ENCODE assay signal across 8 mouse cellular contexts in the genomic region with DNA sequence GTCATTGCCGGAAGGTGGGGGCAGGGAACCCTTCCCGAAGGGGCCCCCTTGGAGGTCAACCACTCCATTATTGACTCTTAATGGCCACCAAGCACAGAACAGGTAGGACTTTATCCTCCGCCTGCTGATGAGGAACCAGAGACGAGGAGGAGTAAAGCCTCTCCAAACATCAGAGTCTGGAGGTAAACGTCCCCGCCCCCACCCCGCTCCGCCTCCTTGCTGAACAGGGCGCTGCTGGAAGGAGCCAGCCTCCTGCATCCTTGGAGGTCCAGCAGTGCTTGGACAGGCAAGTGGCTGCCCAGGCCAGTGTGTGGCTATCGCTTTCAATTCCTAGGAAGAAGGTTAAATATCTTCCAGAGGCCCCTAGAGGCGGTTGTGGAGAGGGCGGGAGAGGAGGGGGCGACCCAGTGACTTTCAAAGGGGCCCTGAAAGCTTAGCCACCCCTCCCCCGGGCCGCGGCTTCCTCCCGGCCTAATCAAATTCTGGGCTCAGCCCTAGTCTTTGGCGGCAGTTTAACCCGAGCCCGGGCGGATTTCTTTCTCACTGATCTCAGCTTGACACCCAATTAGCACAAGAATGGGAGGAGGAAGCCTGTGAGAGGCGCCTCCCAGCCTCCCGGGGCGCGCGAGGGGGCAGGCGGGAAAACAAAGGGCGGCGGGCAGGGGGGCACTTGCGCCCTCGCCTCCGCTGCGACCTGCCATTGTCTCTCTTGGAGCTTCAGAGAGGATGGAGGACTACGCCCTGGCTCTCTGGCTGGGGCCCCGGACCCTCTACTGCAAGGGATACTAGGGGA. TPM values are rescaled to one million over a fixed set of nuclear protein-coding genes. Genes with fewer than 3 reads are reported as not detected.
DNase-seq lines count a peak whose midpoint lies in the region; ATAC-seq and TF ChIP-seq lines count a peak whose summit lies in the region.

A gene (plus strand): TSS at position 51 of the 793 bp plus-strand sequence.

- peak; percentile 63 for ATAC-seq in embryonic facial prominence, embryonic 12.5 days (ENCODE audit: insufficient number of reproducible peaks, insufficient read depth, low FRiP score, low TSS enrichment)
- ATAC-seq in limb, embryonic 14.5 days (ENCODE audit: low FRiP score, low read depth) = peak; percentile 80
- ATAC-seq in midbrain, embryonic 15.5 days (replicated peaks) = peak; percentile 79

- no peaks in the 10 kb centered on the region for H3K9me3 ChIP-seq in embryonic facial prominence, embryonic 12.5 days
- no peaks in the 10 kb centered on the region for H3K9me3 ChIP-seq in limb, embryonic 14.5 days (ENCODE audit: control insufficient read depth, low read length)
- no peaks in the 10 kb centered on the region for H3K9me3 ChIP-seq in midbrain, embryonic 15.5 days

- peak within 1 kb of the TSS; percentile 73 for H3K9ac ChIP-seq in embryonic facial prominence, embryonic 12.5 days
- H3K9ac ChIP-seq in limb, embryonic 14.5 days (ENCODE audit: low read depth, low read length, severe bottlenecking) = peak within 1 kb of the TSS; percentile 82
- H3K9ac ChIP-seq in midbrain, embryonic 15.5 days = peak within 1 kb of the TSS; percentile 61

- H3K36me3 ChIP-seq in embryonic facial prominence, embryonic 12.5 days = peaks cover 13% of the 10 kb centered on the region; the same call in 1 of the 2 replicates
- H3K36me3 ChIP-seq in limb, embryonic 14.5 days (ENCODE audit: control insufficient read depth, insufficient read depth, low read length) = peaks cover 17% of the 10 kb centered on the region
- H3K36me3 ChIP-seq in midbrain, embryonic 15.5 days (replicated peaks) = peaks cover 11% of the 10 kb centered on the region; the same call in 1 of the 2 replicates

- peak within 1 kb of the TSS; percentile 97 for H3K27ac ChIP-seq in embryonic facial prominence, embryonic 12.5 days
- peak within 1 kb of the TSS; percentile 93 for H3K27ac ChIP-seq in limb, embryonic 14.5 days (replicated peaks; ENCODE audit: low read depth, low read length)
- H3K27ac ChIP-seq in midbrain, embryonic 15.5 days = peak within 1 kb of the TSS; percentile 92

- peak within 1 kb of the TSS; percentile 41 for H3K4me3 ChIP-seq in embryonic facial prominence, embryonic 12.5 days
- H3K4me3 ChIP-seq in limb, embryonic 14.5 days (replicated peaks; ENCODE audit: low read length) = peak within 1 kb of the TSS; percentile 53
- peak within 1 kb of the TSS; percentile 40 for H3K4me3 ChIP-seq in midbrain, embryonic 15.5 days

- peak; percentile 68 for DNase-seq in 3T3-L1 (ENCODE audit: low read depth, low spot score)
- DNase-seq in adrenal gland, postnatal 25 days = peak; percentile 59
- DNase-seq in heart, adult 18-20 months = peak; percentile 68 to 70
- DNase-seq in kidney, adult 18-20 months = peak; percentile 63
- DNase-seq in limb, embryonic 14.5 days (ENCODE audit: low spot score) = peak; percentile 74
- peak; percentile 19 to 27 for DNase-seq in spleen, postnatal 14 days (ENCODE audit: low spot score in 2 of 2)

- no peaks in the 10 kb centered on the region for H3K27me3 ChIP-seq in embryonic facial prominence, embryonic 12.5 days
- H3K27me3 ChIP-seq in limb, embryonic 14.5 days (ENCODE audit: control insufficient read depth, insufficient read depth, low read length) = no peaks in the 10 kb centered on the region
- H3K27me3 ChIP-seq in midbrain, embryonic 15.5 days (replicated peaks) = no peaks in the 10 kb centered on the region

- 1% methylated on average over 35 of the region's 35 CpGs for WGBS in embryonic facial prominence, embryonic 12.5 days
- WGBS in limb, embryonic 14.5 days = 2% methylated on average over 33 of the region's 35 CpGs
- WGBS in midbrain, embryonic 15.5 days = under 1% methylated on average over 35 of the region's 35 CpGs

- H3K4me1 ChIP-seq in embryonic facial prominence, embryonic 12.5 days = peaks cover 13% of the 10 kb centered on the region; the same call in 1 of the 2 replicates
- H3K4me1 ChIP-seq in limb, embryonic 14.5 days (ENCODE audit: control insufficient read depth, insufficient read depth, low read length) = peaks cover 10% of the 10 kb centered on the region
- H3K4me1 ChIP-seq in midbrain, embryonic 15.5 days = peaks cover 22% of the 10 kb centered on the region

- peak; percentile 90; the same call in 1 of the 2 replicates for TF ChIP-seq POLR2A in limb, embryonic 14.5 days (IDR thresholded peaks at IDR 0.05; ENCODE audit: borderline replicate concordance, extremely low read depth, insufficient read depth, insufficient read length)

- peak within 1 kb of the TSS; percentile 64 for H3K4me2 ChIP-seq in embryonic facial prominence, embryonic 12.5 days (replicated peaks)
- H3K4me2 ChIP-seq in limb, embryonic 14.5 days (replicated peaks; ENCODE audit: low read depth, low read length, severe bottlenecking) = peak within 1 kb of the TSS; percentile 89
- peak within 1 kb of the TSS; percentile 67 for H3K4me2 ChIP-seq in midbrain, embryonic 15.5 days

RNA-seq across cellular contexts. Expression of the gene that starts here (rescaled TPM):
- total RNA-seq in adrenal gland, postnatal 25 days (2021) = 27.4 and 39.2 TPM in 2 replicates
- polyA plus RNA-seq in embryonic facial prominence, embryonic 12.5 days (2016; fragmentation: Nextera tagmentation; extraction: Ambion mirVana) = 21.0 and 22.6 TPM in 2 replicates
- total RNA-seq in heart, adult 18-20 months (2021) = 10 to 100 TPM; 30.3 to 39.9 TPM
- polyA plus RNA-seq in limb, embryonic 14.5 days (2012; rRNA removed) = 68.3 and 87.6 TPM in 2 replicates
- 26.3 and 28.3 TPM in 2 replicates for polyA plus RNA-seq in limb, embryonic 14.5 days (2014; fragmentation: Nextera tagmentation; extraction: Ambion mirVana)
- polyA plus RNA-seq in midbrain, embryonic 15.5 days (2015; fragmentation: Nextera tagmentation; extraction: Ambion mirVana) = 20.9 and 28.3 TPM in 2 replicates

Comparison
In these comparisons a context has a peak if more than half of its experiments do, and no peak if none do; other contexts are left out.
1. Peak in every context shown above with its lines: DNase-seq, ATAC-seq, H3K4me3 ChIP-seq and H3K27ac ChIP-seq.
2. DNase-seq: peak in every context shown above with its lines; median percentile 74 in limb, embryonic 14.5 days; 69 in heart, adult 18-20 months; 68 in 3T3-L1; 63 in kidney, adult 18-20 months; 59 in adrenal gland, postnatal 25 days; 23 in spleen, postnatal 14 days.